Mouse (Mus musculus) forebrain, embryonic 14.5 days (tissue): ENCODE results near the gene Ccdc97. TPM values are rescaled to one million over a fixed set of nuclear protein-coding genes. Genes with fewer than 3 reads are reported as not detected.

Source experiments
- ATAC-seq: fragments of 200-750 bp; cut with Nextera tagmentation; 2 replicates; pipeline ENCODE4 v1.8.0; 2017; ENCODE audit warnings: mild to moderate bottlenecking, moderate library complexity
- DNase-seq: peaks from one replicate; pipeline ENCODE4 v3.0.0-alpha.2; 2015; ENCODE audit warnings: low spot score
- H3K27ac ChIP-seq: fragments of 300-500 bp; sonication (generic); 2 replicates; pipeline ENCODE4 v1.5.1; 2014; ENCODE audit warnings: low read depth, mild to moderate bottlenecking, control low read depth, low read length, moderate library complexity
- H3K27me3 ChIP-seq: fragments of 300-500 bp; sonication (generic); replicated peaks from 2 replicates; pipeline ENCODE4 v1.6.1; 2014; ENCODE audit warnings: low read length, control low read depth, mixed read lengths; ENCODE audit not compliant: control insufficient read depth, insufficient read depth
- H3K36me3 ChIP-seq: fragments of 300-500 bp; sonication (generic); 2 replicates; pipeline ENCODE4 v1.6.1; 2014; ENCODE audit warnings: low read length, control low read depth; ENCODE audit not compliant: control insufficient read depth, insufficient read depth
- H3K4me1 ChIP-seq: fragments of 300-500 bp; sonication (generic); 2 replicates; pipeline ENCODE4 v1.6.1; 2014; ENCODE audit warnings: antibody characterized with exemption, low read length, control low read depth; ENCODE audit not compliant: control insufficient read depth, insufficient read depth
- H3K4me2 ChIP-seq: fragments of 300-500 bp; sonication (generic); 2 replicates; pipeline ENCODE4 v1.6.1; 2014; ENCODE audit warnings: mild to moderate bottlenecking, control low read depth, low read length
- H3K4me3 ChIP-seq: fragments of 300-500 bp; sonication (generic); 2 replicates; pipeline ENCODE4 v1.5.1; 2014; ENCODE audit warnings: low read depth, low read length, control low read depth
- H3K9ac ChIP-seq: fragments of 300-500 bp; sonication (generic); 2 replicates; pipeline ENCODE4 v1.6.1; 2014; ENCODE audit warnings: mild to moderate bottlenecking, low read length, control low read depth, moderate library complexity
- H3K9me3 ChIP-seq: fragments of 300-500 bp; sonication (generic); replicated peaks from 2 replicates; pipeline ENCODE4 v1.6.1; 2016; ENCODE audit warnings: low read length, control low read depth, mixed read lengths; ENCODE audit not compliant: control insufficient read depth
- WGBS: fragments of 180-500 bp; shearing (Covaris S2); extraction: QIAGEN DNeasy Blood & Tissue Kit; methylation state at CpG from one replicate; pipeline ENCODE4 v1.1.7; 2014; 5-methylcytosine and 5-hydroxymethylcytosine counted together
- polyA plus RNA-seq: library from polyadenylated mRNA; unstranded; fragments of >200 nt; fragmentation: Nextera tagmentation; extraction: Ambion mirVana; gene quantifications from 2 replicates; pipeline ENCODE4 v1.2.1, GENCODE M21; 2014

The Ccdc97 gene
- polyA plus RNA-seq, 1 experiment from 2014 or later = 39.6 TPM

DNA sequence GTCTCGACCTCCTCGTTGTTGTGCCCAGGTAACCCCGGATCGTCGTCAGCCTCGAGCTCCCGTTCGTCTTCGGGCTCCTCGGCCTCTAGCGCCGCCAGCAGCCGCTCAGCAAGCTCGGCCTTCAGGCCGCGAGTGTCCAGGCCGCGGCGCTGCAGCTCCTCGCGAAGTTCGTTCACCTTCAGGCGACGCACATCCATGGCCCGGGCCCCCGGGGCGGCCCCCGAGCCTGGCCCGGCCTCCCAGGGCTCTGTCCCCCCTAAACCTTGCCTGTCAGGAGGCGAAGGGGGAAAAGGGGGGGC lies 35.5 kb upstream of the Ccdc97 start:
- WGBS = under 1% methylated on average over 29 of the region's 30 CpGs
- H3K9ac ChIP-seq = peak overlapping the region; percentile 99
- no peak for ATAC-seq
- H3K4me3 ChIP-seq = peak overlapping the region; percentile 97
- H3K4me1 ChIP-seq = peaks cover 12% of the 10 kb centered on the region
- peak overlapping the region; percentile 97 for H3K27ac ChIP-seq
- no peaks in the 10 kb centered on the region for H3K27me3 ChIP-seq
- H3K9me3 ChIP-seq = no peaks in the 10 kb centered on the region
- DNase-seq = no peak
- peak overlapping the region; percentile 70 for H3K4me2 ChIP-seq
- peaks cover 21% of the 10 kb centered on the region for H3K36me3 ChIP-seq

DNA sequence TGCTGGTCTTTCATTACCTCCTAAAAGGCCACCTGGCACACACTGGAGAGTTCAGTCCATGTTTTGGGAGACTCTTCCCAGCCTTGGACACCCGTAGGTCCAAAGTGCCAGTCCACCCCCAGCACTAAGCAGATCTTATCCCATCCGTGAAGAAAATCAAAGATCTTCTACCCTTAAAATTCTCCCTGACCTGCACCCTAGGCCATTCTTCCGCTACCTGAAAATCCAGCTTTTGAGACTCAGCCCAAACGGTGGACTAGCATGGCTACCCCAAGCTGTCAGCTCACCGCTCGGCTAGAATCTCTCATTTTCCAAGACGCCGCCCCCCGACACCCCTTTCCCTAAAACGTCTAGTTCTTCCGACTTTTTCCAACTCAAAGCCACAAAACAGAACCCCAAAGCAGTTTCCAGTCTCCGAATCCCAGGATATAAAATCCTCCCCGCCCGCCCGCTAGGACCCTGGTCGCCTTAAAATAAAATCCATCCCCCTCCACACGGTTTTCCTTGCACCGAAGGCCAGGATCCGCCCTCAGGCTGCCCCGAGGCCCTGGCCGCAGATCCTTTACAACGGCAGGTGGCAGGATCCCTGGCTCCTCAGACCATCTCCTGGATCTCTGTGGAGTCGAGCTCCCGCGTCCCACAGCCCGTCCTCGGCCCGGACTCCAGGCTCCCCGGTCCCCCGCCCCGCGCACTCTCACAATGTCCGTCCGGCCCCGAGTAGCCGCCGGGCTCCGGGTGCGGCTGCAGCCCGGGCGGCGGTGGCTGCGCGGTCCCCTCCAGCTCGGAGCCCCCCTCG lies 35.0 kb upstream of the Ccdc97 start:
- ATAC-seq (no peak), DNase-seq (no peak)
- WGBS = under 1% methylated on average over 46 of the region's 46 CpGs
- H3K9me3 ChIP-seq = no peaks in the 10 kb centered on the region
- H3K27ac ChIP-seq = peak overlapping the region; percentile 97
- H3K27me3 ChIP-seq = no peaks in the 10 kb centered on the region
- H3K36me3 ChIP-seq = peaks cover 27% of the 10 kb centered on the region
- peaks cover 12% of the 10 kb centered on the region for H3K4me1 ChIP-seq
- peak overlapping the region; percentile 97 for H3K4me3 ChIP-seq
- peak overlapping the region; percentile 70 for H3K4me2 ChIP-seq
- H3K9ac ChIP-seq = peak overlapping the region; percentile 99

GRCm38 (mm10) chr7:25753076-25753475 lies 34.2 kb upstream of the Ccdc97 start:
- no peaks in the 10 kb centered on the region for H3K27me3 ChIP-seq
- peaks cover 34% of the 10 kb centered on the region for H3K36me3 ChIP-seq
- no peak for ATAC-seq
- H3K4me1 ChIP-seq = peaks cover 12% of the 10 kb centered on the region
- H3K9me3 ChIP-seq = no peaks in the 10 kb centered on the region
- no peak overlapping the region for H3K27ac ChIP-seq
- H3K9ac ChIP-seq = peak overlapping the region; percentile 99
- DNase-seq = no peak
- H3K4me3 ChIP-seq = peak overlapping the region; percentile 97
- peak overlapping the region; percentile 70 for H3K4me2 ChIP-seq

GRCm38 (mm10) chr7:25746844-25747243 lies 28.0 kb upstream of the Ccdc97 start:
- peaks cover 94% of the 10 kb centered on the region for H3K36me3 ChIP-seq
- H3K27ac ChIP-seq = no peak overlapping the region
- H3K9me3 ChIP-seq = no peaks in the 10 kb centered on the region
- 87% methylated on average over 3 of the region's 3 CpGs for WGBS
- H3K4me3 ChIP-seq = no peak overlapping the region
- H3K27me3 ChIP-seq = no peaks in the 10 kb centered on the region
- no peak overlapping the region for H3K9ac ChIP-seq
- no peaks in the 10 kb centered on the region for H3K4me1 ChIP-seq
- DNase-seq (no peak), ATAC-seq (no peak)
- H3K4me2 ChIP-seq = no peak overlapping the region

DNA sequence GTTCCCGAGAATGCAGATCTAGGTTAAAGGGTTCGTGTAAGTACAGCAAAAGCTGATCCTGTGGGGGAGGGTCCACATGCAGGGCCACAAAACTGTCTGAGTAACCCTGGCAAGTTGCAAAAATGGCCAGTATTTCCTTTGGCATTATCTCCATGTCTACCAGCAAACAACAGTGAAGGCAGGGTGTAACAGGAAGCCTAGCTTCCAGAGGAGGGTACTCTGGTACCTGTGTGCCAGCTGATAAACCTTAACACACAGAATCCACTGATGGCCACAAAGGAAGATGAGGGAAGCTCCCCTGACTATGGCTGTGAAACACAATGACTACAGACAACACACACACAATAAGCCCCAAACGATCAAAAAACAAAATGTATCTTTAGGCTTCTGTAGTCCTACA lies 19.4 kb upstream of the Ccdc97 start:
- H3K27me3 ChIP-seq = no peaks in the 10 kb centered on the region
- DNase-seq (no peak), ATAC-seq (no peak)
- H3K27ac ChIP-seq = no peak overlapping the region
- H3K4me2 ChIP-seq = no peak overlapping the region
- H3K4me1 ChIP-seq = no peaks in the 10 kb centered on the region
- H3K9me3 ChIP-seq = no peaks in the 10 kb centered on the region
- WGBS = 89% methylated on average over 3 of the region's 3 CpGs
- H3K9ac ChIP-seq = no peak overlapping the region
- H3K36me3 ChIP-seq = peaks cover 99% of the 10 kb centered on the region
- no peak overlapping the region for H3K4me3 ChIP-seq

DNA sequence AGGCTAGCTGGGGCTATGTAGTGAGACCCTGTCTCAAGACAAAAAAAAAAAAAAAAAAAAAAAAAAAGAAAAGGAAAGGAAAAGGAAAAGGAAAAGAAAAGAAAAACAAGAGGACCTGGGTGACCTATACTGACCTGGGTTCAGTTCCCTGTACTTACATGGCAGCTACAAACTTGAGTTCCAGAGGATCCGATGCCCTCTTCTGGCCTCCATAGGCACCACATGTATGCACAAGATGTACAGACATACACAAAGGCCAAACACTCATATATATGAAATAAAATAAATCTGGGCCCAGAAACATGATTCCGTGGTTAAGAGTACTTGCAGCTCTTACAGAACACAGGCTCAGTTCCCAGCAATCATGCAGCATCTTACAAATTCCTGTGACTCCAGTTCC lies 18.0 kb upstream of the Ccdc97 start:
- H3K9ac ChIP-seq = no peak overlapping the region
- H3K27ac ChIP-seq = no peak overlapping the region
- no peak for DNase-seq
- H3K4me3 ChIP-seq = no peak overlapping the region
- ATAC-seq = no peak
- 96% methylated on average over 2 of the region's 2 CpGs for WGBS
- no peaks in the 10 kb centered on the region for H3K9me3 ChIP-seq
- no peaks in the 10 kb centered on the region for H3K27me3 ChIP-seq
- H3K4me2 ChIP-seq = no peak overlapping the region
- H3K4me1 ChIP-seq = no peaks in the 10 kb centered on the region
- peaks cover 99% of the 10 kb centered on the region for H3K36me3 ChIP-seq

DNA sequence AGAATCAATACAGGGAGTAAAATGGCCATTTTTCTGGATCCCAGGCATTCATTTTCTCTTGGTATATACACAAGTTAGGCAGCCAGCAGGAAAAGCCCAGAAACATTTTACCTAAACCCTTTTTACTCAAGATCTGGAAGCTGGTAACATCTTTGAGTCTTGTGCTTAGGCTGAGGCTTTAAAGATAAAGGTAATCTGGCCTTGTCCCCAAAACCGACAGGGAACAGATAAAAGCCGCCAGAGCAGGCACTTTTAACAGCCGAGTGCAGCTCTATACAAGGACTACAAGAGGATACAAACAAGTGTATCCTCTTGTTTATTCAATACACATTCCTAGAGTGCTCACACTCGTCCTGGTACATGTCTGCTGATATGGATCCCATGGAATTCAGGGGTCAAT lies 16.1 kb upstream of the Ccdc97 start:
- Histone ChIP-seq H3K27me3 (no peaks in the 10 kb centered on the region), H3K4me3 (no peak overlapping the region), H3K27ac (no peak overlapping the region), H3K9me3 (no peaks in the 10 kb centered on the region), H3K4me1 (no peaks in the 10 kb centered on the region), H3K4me2 (no peak overlapping the region), H3K36me3 (peaks cover 99% of the 10 kb centered on the region), H3K9ac (no peak overlapping the region)
- ATAC-seq (no peak), DNase-seq (no peak)
- 79% methylated on average over 4 of the region's 4 CpGs for WGBS

DNA sequence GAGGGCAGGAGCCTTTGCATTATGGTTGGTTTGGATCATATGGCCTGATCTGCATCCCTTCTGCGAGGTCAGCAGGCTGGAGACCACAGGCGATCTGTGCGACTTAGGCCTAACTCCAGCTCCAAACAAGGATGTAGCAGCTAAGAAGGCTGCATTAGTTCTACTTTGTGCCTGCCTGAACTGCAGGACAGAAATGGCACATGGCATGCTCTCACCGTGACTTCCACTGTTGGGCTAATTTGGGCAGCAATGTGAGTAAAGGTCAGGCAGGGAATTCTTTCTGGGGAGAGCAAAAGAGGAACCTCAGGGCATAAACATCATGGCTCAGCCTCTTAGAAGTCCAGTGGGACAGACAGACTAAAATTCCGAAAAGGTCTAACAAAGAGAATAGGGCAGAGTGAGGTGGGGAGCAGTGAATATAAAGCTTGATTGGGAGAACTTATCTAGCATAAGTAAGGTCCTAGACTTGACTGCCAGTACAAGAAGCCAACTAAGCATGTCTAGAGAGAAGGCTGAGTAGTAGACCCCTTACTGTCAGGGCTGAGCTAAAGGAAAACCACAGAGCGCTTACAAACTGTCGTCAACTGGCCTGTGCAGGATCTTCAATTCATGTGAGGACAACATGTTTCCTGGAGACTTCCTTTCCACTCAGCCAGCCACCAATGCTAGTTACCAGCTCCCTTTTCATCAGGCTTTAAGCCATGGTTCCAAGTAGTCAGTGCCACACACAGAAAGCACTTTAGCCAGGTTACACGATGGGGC lies 12.6 kb upstream of the Ccdc97 start:
- no peak overlapping the region for H3K4me3 ChIP-seq
- H3K36me3 ChIP-seq = peaks cover 99% of the 10 kb centered on the region
- H3K27ac ChIP-seq = no peak overlapping the region
- no peak for DNase-seq
- H3K9ac ChIP-seq = no peak overlapping the region
- no peaks in the 10 kb centered on the region for H3K4me1 ChIP-seq
- H3K4me2 ChIP-seq = no peak overlapping the region
- no peak for ATAC-seq
- H3K27me3 ChIP-seq = no peaks in the 10 kb centered on the region
- WGBS = 94% methylated on average over 8 of the region's 8 CpGs
- H3K9me3 ChIP-seq = no peaks in the 10 kb centered on the region

DNA sequence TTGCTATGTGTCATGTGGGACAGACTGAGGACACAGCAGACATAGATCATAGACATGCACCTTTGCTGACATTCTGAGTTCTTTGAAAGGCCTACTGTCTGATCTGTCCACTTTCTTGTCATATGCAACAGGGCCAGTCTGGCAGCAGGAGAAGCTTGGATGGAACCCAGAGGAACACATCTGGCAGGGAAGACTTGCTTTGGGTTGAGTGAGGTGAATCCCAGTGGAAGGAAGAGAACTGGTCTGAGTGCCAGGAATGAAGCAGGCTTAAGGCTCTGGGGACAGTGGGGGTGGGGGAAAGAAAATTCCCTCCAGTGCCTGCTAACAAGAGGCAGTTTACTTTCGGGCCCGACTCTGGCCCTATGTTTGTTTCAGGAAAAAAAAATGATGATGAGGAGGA lies 11.0 kb upstream of the Ccdc97 start:
- ATAC-seq (no peak), DNase-seq (no peak)
- Histone ChIP-seq H3K4me1 (no peaks in the 10 kb centered on the region), H3K27ac (no peak overlapping the region), H3K36me3 (peaks cover 99% of the 10 kb centered on the region), H3K27me3 (no peaks in the 10 kb centered on the region), H3K9ac (no peak overlapping the region), H3K4me3 (no peak overlapping the region), H3K4me2 (no peak overlapping the region), H3K9me3 (no peaks in the 10 kb centered on the region)
- WGBS = 97% methylated on average over 2 of the region's 2 CpGs
